In the genomic region with DNA sequence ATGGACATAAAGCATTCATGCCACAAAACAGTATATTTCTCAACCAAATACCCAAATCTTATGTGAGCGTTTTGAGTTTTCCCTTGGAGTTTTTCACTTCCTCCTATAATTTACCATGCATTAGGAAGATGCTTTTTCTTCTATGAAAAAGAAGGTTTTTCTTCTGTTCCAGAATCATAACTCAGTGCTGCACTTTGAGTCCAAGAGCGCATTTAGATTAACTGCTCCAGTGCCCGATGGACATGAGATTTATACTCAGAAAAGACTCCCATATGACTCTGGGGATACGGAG, we compare ENCODE assay signal across 10 mouse cellular contexts.
DNase-seq lines count a peak whose midpoint lies in the region; ATAC-seq and TF ChIP-seq lines count a peak whose summit lies in the region.
"Had no signal": no experiment of that assay in that cellular context is flagged by ENCODE, and none has a peak within 500 bp of the region (broad histone marks: within the 10 kb centered on the region; RNA-seq: fewer than 3 reads in every experiment).

No protein-coding gene starts in this region.

- H3K4me2 ChIP-seq in intestine, embryonic 16.5 days (ENCODE audit: low read depth, low read length) = no peak overlapping the region
- H3K4me2 ChIP-seq: forebrain, embryonic 13.5 days had no signal

- H3K79me2 ChIP-seq in heart, adult 2 months (replicated peaks; ENCODE audit: control insufficient read depth, insufficient read depth, low read length) = no peaks in the 10 kb centered on the region

- H3K27me3 ChIP-seq in heart, adult 2 months (ENCODE audit: control insufficient read depth, insufficient read depth, low read length) = no peaks in the 10 kb centered on the region
- H3K27me3 ChIP-seq in testis, adult 2 months (ENCODE audit: control insufficient read depth, insufficient read depth, low read length) = no peaks in the 10 kb centered on the region
- no peaks in the 10 kb centered on the region for H3K27me3 ChIP-seq in intestine, embryonic 16.5 days (replicated peaks; ENCODE audit: control insufficient read depth, insufficient read depth, low read length)
- H3K27me3 ChIP-seq: forebrain, embryonic 13.5 days had no signal

- intact Hi-C loops in heart, adult 2 months (cut with DNase I) = loop anchor here (1.0 kb wide), 1 partner anchor 73 kb away; the partner anchor contains the start of gene Klf12

- TF ChIP-seq EP300 in heart, adult 2 months (IDR thresholded peaks at IDR 0.05; ENCODE audit: insufficient read depth, low read depth, low read length) = no peak

- no peaks in the 10 kb centered on the region; the same call in none of the 2 replicates for H3K36me3 ChIP-seq in heart, adult 2 months (ENCODE audit: control insufficient read depth, insufficient read depth, low read length)
- H3K36me3 ChIP-seq in testis, adult 2 months (ENCODE audit: control insufficient read depth, insufficient read depth, low read length) = no peaks in the 10 kb centered on the region
- no peaks in the 10 kb centered on the region for H3K36me3 ChIP-seq in intestine, embryonic 16.5 days (ENCODE audit: control insufficient read depth, insufficient read depth, low read length)

- H3K9ac ChIP-seq in heart, adult 2 months (ENCODE audit: low read depth, low read length) = no peak overlapping the region
- no peak overlapping the region for H3K9ac ChIP-seq in intestine, embryonic 16.5 days (ENCODE audit: low read depth, low read length)
- H3K9ac ChIP-seq: forebrain, embryonic 13.5 days; forebrain, postnatal 0 days had no signal

- ATAC-seq in intestine, embryonic 16.5 days = no peak
- ATAC-seq: forebrain, embryonic 13.5 days had no signal

- no peak for TF ChIP-seq POLR2A in heart, adult 2 months (IDR thresholded peaks at IDR 0.05; ENCODE audit: insufficient read depth, low read depth, low read length)
- TF ChIP-seq POLR2A in testis, adult 2 months (IDR thresholded peaks at IDR 0.05; ENCODE audit: control insufficient read depth, low read depth, low read length) = no peak

- WGBS in heart, adult 2 months = 97% methylated on average over 4 of the region's 4 CpGs
- WGBS in intestine, embryonic 16.5 days = 90% methylated on average over 4 of the region's 4 CpGs

- H3K9me3 ChIP-seq in intestine, embryonic 16.5 days (ENCODE audit: control insufficient read depth, low read length) = no peaks in the 10 kb centered on the region
- H3K9me3 ChIP-seq: embryonic facial prominence, embryonic 10.5 days; forebrain, embryonic 13.5 days had no signal

- TF ChIP-seq CTCF in heart, adult 2 months (IDR thresholded peaks at IDR 0.05) = no peak
- TF ChIP-seq CTCF in layer of hippocampus, adult 2 months (conservative IDR thresholded peaks at IDR 0.05) = no peak
- TF ChIP-seq CTCF in testis, adult 2 months (IDR thresholded peaks at IDR 0.05; ENCODE audit: control insufficient read depth, insufficient read depth, insufficient replicate concordance, low read depth, low read length) = no peak

- H3K4me3 ChIP-seq in heart, adult 2 months = no peak overlapping the region
- H3K4me3 ChIP-seq in layer of hippocampus, adult 2 months = no peak overlapping the region
- H3K4me3 ChIP-seq in testis, adult 2 months (ENCODE audit: control insufficient read depth, low read depth, low read length) = peak overlapping the region; percentile 48
- H3K4me3 ChIP-seq in intestine, embryonic 16.5 days (ENCODE audit: low read length) = no peak overlapping the region
- H3K4me3 ChIP-seq: embryonic facial prominence, embryonic 10.5 days; forebrain, embryonic 13.5 days had no signal

- DNase-seq in heart, adult 2 months = no peak
- no peak for DNase-seq in heart, postnatal 4 days
- DNase-seq in layer of hippocampus, adult 2 months (ENCODE audit: low spot score in 2 of 2) = no peak
- DNase-seq in layer of hippocampus, adult 9-10 months (ENCODE audit: low spot score) = no peak
- no peak for DNase-seq in testis, postnatal 10 days (ENCODE audit: low spot score)

- peak overlapping the region; percentile 61 for H3K27ac ChIP-seq in heart, adult 2 months
- H3K27ac ChIP-seq in layer of hippocampus, adult 2 months = peak overlapping the region; percentile 93
- no peak overlapping the region for H3K27ac ChIP-seq in testis, adult 2 months (ENCODE audit: control insufficient read depth, insufficient read depth, low read depth, low read length)
- no peak overlapping the region for H3K27ac ChIP-seq in intestine, embryonic 16.5 days (ENCODE audit: low read length)
- H3K27ac ChIP-seq: embryonic facial prominence, embryonic 10.5 days; forebrain, embryonic 13.5 days had no signal

- H3K4me1 ChIP-seq in heart, adult 2 months (ENCODE audit: control insufficient read depth, insufficient read depth, low read length) = peaks cover 7% of the 10 kb centered on the region
- H3K4me1 ChIP-seq in testis, adult 2 months (ENCODE audit: control insufficient read depth, insufficient read depth, low read length) = peaks cover 5% of the 10 kb centered on the region
- H3K4me1 ChIP-seq in intestine, embryonic 16.5 days (ENCODE audit: control insufficient read depth, insufficient read depth, low read length) = no peaks in the 10 kb centered on the region

Comparison
In these comparisons a context has a peak if more than half of its experiments do, and no peak if none do; other contexts are left out.
1. H3K27ac ChIP-seq: peak in heart, adult 2 months (single experiment) and layer of hippocampus, adult 2 months (single experiment); none in testis, adult 2 months (single experiment) and intestine, embryonic 16.5 days (single experiment).